Mouse (Mus musculus) ES-E14 (cell line): ENCODE measurements at regions not wholly inside any gene's neighbourhood (a gene's known extent, or its start where the extent isn't known, plus 50 kb on each side); places are given as distances from the start of the nearest gene placed in this dataset.

Source experiments
- CHD2 ChIP-seq: IDR thresholded peaks from 2 replicates; pipeline ENCODE4 v1.6.1; 2014; ENCODE audit warnings: mild to moderate bottlenecking, low read depth, low read length, inconsistent platforms
- HCFC1 ChIP-seq: IDR thresholded peaks from 2 replicates; pipeline ENCODE4 v1.6.1; 2012; ENCODE audit warnings: low read length, inconsistent platforms, borderline replicate concordance; ENCODE audit not compliant: insufficient read depth
- MAFK ChIP-seq: IDR thresholded peaks from 2 replicates; pipeline ENCODE4 v1.6.1; 2014; ENCODE audit warnings: mild to moderate bottlenecking, low read depth, low read length, inconsistent platforms; ENCODE audit not compliant: insufficient read depth
- ZNF384 ChIP-seq: IDR thresholded peaks from 2 replicates; pipeline ENCODE4 v1.6.1; 2012; ENCODE audit warnings: low read depth, low read length, inconsistent platforms

- TF ChIP-seq MAFK: 0 out of 2 replicates have a peak, but pooled peaks have one; percentile 26
- TF ChIP-seq ZNF384: no peak
- TF ChIP-seq CHD2: peak; percentile 72
- TF ChIP-seq HCFC1: no peak
Observed at GRCm38 (mm10) chr5:12872888-12873287, 252.3 kb upstream of the Sema3a start.
